Mouse (Mus musculus): Measurements from ENCODE around the gene Map3k5.

GRCm38 (mm10) chr10:20185264-20185663 is 251.0 kb downstream of the Map3k5 start:
- TF ChIP-seq CTCF (conservative IDR thresholded peaks at IDR 0.05; ENCODE audit: insufficient read depth, insufficient read length, low read depth, low read length) (no peak), POLR2A (IDR thresholded peaks at IDR 0.05; ENCODE audit: low read depth, low read length) (no peak)
